Mouse (Mus musculus): ENCODE measurements at regions not wholly inside any gene's neighbourhood (a gene's known extent, or its start where the extent isn't known, plus 50 kb on each side); places are given as distances from the start of the nearest gene placed in this dataset.

DNA sequence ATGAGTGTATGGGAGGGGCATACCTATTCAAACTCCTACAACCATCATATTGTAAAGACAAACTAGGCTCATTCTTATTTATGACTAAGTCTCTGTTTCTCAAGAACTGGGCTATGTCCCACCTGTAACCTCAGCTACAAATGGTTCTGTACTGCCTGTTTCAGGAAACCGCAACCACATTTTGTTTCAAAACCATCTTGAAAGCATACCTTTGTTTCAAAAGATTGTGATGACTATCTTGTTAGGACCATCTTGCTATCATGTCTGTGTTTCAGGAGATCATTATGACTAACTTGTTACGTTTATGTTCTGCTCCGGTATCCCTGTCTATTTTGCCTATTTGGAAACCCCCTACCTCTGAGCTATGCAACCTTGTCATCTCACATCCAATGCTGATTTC is 340.2 kb upstream of the Cblb start:
- DNase-seq = no peak

DNA sequence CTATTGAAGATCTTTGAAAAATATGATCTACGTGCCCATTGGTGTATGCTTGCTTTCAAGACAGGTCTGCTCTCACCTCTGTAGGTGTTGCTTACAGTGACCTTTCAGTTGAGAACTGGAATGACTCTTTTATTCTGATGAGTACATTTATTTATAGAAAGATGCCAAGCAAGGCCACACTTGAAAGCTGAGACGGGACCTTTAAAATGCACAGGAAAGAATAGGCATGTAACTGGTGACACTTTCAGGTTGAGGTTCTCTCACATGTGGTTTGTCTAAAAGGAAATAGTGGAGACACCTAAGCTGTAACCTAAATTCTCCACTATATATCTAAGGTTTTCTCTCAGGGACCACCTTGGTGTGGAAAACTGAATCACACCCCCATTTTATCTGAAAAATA is 326.0 kb upstream of the Cblb start:
- no peak for DNase-seq

DNA sequence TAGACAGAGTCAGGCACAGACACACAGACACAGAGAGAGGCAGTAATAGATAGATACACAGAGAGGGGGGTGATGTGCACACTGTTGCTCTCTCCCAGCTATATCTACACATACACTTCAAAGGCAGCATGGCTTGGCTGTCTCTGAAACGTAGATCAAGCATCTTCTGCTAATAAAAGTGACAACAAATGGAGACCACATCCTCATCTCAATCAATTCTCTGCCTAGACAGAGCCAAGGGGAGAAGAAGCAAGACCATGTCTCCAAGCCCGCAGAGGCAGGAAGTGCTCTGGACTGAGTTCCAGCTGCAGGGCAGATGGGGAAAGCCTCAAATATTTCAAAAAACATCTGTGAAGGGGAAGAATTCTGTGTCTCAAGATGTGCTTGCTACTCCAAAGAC is 312.3 kb upstream of the Cblb start:
- DNase-seq = no peak

DNA sequence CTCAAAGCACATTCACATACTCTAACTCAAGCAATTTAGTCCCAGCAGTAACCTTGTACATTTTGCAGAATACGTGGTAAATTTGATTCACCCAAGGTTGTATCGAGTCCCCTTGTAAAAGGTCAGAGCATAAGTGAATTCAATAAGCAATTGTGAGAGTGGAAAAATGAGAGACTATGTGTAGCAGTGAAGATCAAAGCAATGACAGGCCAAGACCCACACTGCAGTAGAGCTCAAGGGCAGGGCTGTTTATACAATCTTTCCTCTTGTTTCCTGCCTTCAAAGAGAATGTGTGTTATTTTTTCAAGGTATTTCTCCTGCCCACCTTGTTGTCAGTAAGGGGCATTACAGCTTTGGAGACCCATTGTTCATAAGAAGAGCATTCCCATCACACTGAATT is 311.4 kb upstream of the Cblb start:
- DNase-seq = no peak

DNA sequence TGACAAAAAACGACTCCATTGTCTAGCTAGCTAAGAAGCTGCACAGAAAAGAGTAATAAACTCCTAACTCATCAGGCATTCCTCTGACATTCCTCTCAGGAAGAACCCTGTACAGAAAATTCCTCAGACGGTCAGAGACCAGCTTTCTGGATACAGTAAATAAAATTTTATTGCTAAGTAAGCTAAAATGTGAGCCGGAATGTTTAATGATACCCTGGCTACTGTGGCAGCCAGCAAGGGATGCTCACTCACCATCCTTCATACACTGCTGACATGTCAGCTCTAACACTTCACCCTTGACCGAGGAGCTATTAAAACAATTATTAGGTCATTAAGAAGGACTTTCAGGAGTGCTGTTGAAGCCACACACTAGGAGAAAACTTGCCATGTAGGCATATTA is 308.3 kb upstream of the Cblb start:
- no peak for DNase-seq

DNA sequence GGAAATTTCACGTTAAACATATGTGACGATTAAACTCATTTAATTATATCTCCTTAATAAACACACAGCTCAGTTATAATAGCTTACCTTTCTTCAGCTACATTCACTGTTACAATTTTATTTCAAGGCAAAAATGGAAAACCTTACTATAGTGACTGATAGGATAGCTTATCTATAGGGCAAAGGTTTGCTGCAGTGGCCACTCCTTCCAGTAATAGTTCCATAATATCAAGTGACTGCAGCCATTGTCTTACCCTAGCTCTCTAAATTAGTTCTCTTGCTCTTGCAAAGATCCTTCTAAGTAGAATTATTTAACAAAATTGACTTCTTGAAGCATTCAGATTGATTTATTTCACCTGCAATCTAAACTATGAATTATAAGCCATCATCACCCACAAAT is 289.1 kb upstream of the Cblb start:
- DNase-seq = no peak

DNA sequence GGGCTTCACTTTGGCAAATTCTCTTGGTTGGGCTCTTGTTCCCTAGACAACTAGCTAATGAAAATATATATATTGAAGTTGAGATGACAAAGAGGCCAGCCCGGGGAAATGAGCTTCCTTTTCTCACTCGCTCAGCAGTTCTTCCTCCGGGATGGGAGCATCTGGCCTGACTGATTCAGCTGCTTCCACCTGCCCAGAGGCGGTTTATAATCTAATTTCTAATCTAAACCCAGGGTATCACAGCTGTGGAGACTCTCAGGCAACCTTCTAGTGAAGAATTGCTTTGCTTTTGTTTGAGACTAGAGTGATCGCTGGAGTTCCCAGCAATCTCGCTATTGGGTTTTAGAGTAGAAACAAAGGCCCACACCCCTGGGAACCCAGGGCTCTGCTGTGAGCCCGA is 279.1 kb upstream of the Cblb start:
- DNase-seq = no peak

DNA sequence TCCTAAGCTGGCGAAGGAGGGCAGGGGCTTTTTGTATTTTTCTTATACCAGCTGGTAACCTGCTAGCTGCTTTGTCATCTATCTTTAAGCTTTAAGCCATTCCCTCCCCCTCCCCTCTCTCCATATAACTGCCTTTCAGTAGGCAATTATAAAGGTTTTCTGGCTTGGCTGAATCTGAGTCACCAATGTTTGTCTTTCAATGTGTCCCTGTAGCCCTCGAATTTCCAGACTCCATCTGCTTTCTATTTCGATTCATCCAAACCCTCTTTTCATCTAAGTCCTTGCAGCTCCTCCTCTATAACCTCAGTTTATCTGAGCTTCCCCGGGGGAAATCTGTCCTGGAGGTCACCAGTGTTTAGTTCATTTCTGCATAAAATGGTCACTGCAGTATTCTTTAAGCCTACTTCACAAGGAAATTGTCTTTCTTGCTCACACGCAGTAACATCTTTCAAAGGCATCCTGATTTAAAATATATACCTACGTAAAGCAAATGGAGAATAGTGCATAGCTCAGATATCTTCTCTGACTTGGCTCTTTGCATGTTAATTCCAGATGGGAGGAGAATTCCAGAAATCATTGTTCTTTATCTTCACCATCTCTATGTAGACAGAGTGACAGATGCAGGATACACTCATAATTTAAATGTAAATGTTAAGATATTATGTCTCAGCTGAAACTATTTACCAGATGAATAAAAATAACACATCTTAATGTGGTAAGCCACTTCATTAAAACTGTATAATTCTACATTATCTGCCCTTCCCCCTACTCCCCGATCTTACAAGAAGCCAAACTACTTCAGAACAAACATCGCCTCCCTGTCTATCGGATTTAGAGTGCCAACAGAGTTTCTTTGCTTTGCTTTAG is 272.4 kb upstream of the Cblb start:
- DNase-seq = no peak

DNA sequence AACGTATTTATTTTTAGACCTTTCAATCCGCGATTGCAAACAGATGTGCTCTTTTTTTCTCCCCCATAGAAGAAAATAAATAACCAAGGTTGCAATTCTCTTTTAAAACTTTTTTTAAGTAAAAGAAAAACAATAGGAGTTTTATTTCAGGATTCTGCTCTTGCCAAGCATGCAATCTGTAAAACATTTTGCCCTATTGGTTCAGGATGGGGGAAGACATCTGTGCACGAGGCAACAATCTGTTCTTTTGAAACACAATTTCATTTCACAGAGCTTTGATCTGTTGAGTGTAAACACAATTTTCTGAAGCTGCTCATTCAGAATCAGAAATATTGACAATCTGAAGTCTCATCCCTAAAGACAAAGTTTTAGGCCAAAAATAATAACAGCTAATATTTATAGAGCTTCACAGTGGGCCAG is 271.8 kb upstream of the Cblb start:
- DNase-seq = no peak

DNA sequence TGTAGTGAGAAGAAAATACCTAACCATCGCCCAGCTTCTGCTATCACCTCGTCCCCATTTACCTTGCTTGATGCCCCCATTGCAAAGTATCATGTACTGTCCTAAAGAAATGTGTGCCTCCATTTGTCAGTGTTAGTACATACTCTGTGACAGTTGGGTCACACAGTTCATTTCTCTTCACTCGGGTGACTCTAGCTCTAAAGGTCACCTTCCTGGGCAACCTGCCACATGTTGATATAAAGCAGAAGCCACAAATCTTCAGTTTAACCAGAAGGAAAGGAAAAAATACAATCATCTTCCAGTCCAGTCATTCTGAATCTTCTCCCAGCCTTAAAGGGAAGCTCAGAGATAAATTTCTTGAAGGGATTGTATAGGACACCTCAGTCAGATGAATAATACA is 263.5 kb upstream of the Cblb start:
- no peak for DNase-seq

DNA sequence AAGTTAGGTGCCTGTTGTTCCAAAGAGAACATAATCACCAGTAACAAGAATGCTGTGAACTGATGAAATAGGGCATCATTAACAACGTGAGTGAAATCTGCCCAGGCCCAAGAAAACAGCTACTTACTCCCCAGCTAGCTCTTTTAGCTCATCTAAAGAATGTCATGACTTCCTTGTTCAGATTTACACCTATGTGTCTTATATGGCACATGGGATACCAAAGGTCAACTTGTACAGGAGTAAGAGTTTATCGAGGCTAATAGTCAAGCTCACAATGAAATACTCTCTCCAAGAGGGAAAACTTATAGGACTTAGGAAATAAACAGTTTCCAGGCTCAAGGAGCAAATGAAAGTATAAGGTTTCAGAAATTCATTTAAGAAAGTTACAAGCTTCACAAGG is 252.1 kb upstream of the Cblb start:
- DNase-seq = no peak

DNA sequence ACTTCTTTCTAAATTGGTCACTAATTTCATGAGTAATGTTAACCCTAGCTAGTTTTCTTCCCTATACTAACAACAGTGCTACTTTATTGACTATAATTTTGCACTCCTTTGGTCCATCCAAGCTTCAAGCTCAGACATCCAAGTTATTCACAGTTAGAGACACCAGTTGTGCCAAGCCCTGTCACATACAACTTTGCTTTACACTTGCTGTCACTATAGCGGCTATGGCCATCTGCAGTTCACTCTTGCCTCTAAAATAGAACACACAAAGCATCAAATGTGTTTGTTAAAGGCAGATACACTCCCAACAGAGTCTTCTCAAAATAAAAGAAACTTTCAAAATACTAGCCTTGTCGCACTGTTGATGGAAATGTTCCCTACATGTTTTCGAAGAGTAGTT is 236.0 kb upstream of the Cblb start:
- no peak for DNase-seq

DNA sequence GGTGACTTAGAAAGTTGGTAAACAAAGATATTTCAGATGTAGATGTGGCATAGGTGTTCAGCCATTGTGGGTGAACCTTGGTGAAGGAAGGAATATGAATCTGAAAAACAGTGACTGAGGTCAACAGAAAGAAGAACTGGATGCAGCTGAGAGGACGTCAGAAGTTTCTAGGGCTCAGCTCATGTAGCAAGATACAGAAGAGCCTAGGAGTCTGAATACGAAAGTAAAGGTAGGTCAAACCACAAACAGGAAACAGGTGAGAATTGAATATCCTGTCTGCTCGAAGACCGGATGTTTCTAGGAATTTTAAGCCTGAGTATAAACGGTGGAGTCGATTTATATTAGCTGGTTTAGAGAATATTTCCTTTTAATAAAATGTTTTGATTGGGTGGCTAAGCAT is 223.7 kb upstream of the Cblb start:
- no peak for DNase-seq

DNA sequence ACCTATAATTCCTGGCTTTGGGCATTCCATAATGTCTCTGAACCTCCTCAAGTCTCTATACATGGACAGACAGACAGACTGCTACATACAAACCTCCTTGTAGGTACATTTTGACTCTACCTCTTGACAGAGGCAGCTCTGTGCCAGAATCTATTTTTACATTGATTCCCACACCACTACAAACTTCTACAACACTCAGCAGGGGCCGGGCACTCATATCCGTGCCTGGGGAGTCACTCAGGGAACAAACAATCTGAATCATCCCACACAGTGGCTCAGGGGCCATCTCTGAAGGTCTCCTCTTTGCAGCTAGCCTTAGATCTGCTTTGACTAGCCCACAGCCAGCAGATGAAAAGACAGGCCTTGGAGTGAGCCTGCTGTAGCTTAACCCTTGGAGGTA is 221.9 kb upstream of the Cblb start:
- DNase-seq = no peak

DNA sequence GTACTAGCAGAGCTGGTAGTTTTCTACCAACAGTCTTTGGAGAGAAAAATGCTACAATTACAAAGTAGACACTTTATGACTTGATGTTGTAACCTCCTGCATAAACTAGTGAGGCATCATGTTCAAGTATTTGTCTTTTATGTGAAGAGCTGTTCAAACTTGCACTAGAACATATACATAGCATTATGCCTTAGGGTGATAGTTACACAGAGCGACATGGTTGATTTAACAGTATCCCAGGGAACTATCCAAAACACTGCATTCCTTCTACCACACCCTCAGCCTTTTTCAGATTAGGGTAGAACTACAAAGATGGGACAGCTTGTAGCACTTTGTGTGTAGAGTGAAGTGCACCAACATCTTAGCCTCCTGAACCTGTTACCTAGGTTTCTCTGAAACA is 220.0 kb upstream of the Cblb start:
- DNase-seq = no peak

DNA sequence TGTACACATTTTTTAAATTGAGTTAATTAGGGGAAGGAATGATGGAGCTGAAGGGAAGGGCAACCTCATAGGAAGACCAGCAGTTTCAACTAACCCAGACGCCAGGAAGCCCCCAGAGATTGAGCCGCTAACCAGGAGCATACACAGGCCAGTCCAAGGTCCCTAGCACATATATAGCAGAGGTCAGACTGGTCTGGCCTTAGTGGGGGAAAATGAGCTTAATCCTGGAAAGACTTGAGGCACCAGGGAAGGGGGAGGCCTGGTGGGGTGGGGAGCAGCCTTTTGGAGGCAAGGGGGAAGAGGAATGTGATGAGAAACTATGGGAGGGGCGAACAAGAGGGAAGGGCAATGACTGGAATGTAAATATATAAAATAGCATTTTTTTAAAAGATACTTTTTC is 188.3 kb upstream of the Cblb start:
- no peak for DNase-seq

DNA sequence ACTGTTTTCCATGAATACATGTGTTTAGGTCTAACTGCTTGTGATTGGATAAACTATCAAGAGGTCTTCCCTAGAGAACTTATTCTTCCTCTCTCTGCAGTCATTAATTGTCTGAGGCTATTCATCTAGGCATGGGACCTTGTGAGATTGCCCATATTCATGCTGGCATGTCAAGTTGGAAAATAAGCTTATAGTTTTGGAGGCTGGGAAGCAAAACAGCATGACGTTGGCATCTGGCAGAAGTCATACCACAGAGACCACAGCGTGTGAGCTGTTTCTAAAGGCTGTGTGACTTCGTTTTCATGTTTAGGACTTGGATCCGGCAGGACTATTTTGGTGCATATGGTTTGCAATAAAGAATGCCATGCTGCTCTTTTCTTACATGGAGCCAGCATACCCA is 185.5 kb upstream of the Cblb start:
- no peak for DNase-seq

DNA sequence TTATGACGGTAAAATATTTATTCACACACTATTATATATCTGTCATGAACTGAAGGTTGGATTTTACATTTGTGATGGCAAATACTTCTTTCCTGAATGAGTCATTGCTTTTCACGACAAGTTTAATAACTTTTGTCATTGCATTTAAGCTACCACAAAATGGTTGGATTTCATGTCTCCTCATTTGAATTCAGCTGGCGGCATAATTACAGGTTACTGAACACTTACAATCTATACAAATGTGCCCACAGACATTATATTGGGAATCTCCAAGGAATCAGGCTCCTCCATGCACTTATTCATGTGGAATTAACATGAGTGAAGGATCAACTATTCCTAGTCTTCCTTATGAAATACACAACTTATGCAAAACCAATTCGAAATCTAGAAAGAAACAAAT is 150.3 kb upstream of the Cblb start:
- no peak for DNase-seq

DNA sequence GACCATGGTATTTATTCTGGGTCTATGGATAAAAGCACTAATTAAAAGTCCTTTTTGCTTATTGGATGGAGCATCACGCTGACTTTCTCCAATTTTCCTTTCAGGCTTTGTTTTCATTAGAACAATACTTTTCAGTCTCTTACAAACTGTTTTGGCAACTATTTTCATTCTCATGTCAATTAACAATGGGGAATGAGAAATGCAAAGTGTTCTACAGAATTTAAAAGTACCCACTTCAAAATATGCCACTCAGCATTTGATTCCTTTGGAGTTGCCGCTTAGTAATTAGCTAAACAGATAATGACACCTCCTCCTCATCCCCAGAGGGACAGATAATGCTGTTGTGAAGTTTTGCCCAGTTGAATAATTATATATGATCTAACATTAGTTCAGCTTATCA is 149.9 kb upstream of the Cblb start:
- DNase-seq = no peak

DNA sequence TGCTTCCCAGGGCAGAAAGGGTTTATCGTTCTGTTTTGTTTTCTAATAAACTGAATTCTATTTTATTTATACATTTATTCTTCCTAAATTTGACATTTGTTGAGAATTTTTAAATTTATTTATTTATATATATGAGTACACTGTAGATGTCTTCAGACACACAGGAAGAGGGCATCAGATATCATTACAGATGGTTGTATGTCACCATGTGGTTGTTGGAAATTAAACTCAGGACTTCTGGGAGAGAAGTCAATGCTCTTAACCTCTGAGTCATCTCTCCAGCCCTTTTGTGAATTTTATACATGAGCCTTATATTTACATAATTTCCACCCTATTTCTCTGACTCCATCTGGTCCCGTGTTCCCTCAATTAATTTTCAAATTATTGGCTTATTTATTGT is 147.2 kb upstream of the Cblb start:
- DNase-seq = no peak

DNA sequence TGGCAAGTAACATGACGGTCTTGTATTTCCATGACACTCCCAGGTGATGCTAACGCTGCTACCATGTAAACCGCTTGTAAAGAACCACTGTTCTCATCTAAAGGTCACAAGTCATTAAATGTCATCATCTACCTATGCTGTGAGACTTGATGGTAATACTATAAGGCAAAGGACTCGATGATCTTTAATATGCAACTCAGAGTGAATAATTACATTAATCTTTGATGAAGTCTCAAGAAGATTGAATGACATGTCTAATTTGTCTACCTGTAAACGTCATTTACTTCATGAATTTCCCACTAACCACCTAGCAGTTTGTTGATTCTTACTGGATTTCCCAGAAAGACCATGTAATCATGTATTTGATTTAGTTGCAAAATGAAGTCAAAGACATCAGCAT is 143.5 kb upstream of the Cblb start:
- DNase-seq = no peak

DNA sequence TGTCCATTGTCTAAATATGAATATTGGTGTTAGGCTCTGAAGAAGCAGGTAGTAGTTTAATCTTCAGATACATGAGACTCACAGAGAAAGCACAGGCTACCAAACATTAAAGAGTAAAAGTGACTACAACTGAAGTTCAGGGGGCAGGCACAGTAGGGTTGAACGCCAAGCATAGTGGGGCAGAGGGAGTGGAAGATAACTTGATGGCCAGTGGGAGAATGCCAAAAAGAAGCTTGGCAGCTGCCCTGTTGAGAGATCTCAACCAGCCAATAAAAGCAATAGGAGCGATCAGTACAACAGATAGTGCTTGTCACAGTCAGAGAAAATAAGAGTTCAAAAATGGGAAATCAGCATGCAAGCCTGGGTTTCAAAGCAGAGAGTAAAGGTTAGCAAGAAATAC is 125.4 kb upstream of the Cblb start:
- no peak for DNase-seq

DNA sequence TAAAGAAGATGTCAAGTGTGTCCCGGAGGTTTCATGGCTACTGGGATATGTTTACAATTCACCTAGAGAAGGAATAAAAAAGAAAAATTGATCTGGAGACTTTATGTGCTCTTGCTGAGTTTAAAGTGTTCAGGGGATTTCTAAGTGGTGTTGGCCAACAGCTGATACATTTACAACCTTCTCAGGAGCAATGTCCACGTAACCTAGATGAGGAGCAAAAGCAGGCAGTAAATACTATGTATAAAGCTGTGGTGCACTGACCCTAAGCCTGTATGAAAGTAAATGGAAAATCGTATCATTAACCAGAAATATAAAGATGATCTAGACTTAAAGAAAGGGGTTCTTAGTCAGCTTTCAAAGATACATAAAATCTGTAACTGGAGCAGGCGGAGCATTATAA is 124.3 kb upstream of the Cblb start:
- DNase-seq = no peak

DNA sequence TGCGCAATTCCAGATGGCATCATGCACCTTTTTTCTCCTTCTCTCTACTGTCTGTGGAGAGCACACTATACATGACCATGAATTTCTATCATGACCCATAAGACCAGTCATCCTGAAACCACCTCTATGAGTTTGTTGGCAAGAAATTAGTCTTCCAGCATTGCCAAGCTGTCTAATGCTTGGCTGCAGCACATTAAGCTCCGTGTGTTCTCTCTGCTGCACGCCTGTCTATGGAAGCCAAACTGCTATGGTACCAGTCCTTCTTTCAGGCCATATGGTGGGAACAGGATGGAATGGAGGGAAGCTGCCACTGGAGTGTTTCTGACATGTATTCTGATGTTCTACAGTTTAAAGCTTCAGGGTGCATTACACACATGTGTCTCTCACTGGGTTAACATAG is 121.0 kb upstream of the Cblb start:
- peak; percentile 67 for DNase-seq

DNA sequence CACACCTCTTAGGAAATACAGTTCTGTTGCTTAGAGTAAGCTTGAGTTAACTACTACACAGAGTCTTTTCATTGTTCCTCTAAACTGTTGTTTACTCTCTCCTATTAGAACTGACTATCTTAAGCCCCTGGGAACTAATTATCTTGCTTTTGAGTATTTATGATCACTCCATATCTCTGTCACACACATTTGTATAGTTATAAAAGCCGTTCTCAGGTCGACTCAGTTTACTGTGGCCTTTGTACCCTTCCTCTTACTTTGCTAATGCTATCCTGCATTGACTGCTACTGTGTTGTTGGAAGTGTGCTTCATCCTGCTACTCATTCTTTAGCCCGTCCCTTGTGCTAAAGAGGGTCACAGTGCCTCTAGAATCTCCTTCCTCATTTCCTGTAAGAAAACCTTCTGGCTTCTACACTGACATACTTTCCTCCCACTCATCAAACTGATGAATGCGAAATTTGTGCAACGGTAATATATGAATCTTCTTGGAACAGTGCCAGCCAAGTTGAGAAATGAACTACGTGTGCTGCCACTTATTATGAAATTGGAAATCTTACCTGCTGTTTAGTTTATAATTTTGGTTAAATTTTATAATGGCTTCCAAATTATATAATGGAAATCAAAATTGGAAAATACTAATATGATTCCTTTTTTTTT is 119.8 kb upstream of the Cblb start:
- no peak for DNase-seq

Data from cerebellum, adult 8-10 months (tissue).